Mouse (Mus musculus) embryonic facial prominence, embryonic 13.5 days (tissue): Measurements from ENCODE around the gene Lsm5. TPM values are rescaled to one million over a fixed set of nuclear protein-coding genes. Genes with fewer than 3 reads are reported as not detected.

Experiments
- ATAC-seq: fragments of 200-750 bp; cut with Nextera tagmentation; 2 replicates; pipeline ENCODE4 v1.8.0; 2017; ENCODE audit warnings: low read depth; ENCODE audit not compliant: insufficient number of reproducible peaks, insufficient read depth, low FRiP score, low TSS enrichment
- H3K27ac ChIP-seq: fragments of 300-500 bp; sonication (generic); 2 replicates; pipeline ENCODE4 v1.5.1; 2015; ENCODE audit warnings: moderate library complexity, mild to moderate bottlenecking, inconsistent platforms
- H3K27me3 ChIP-seq: fragments of 300-500 bp; sonication (generic); 2 replicates; pipeline ENCODE4 v1.6.1; 2015; ENCODE audit warnings: mild to moderate bottlenecking, inconsistent platforms
- H3K36me3 ChIP-seq: fragments of 300-500 bp; sonication (generic); 2 replicates; pipeline ENCODE4 v1.6.1; 2015; ENCODE audit warnings: mild to moderate bottlenecking, inconsistent platforms
- H3K4me1 ChIP-seq: fragments of 300-500 bp; sonication (generic); 2 replicates; pipeline ENCODE4 v1.6.1; 2015; ENCODE audit warnings: inconsistent platforms
- H3K4me2 ChIP-seq: fragments of 300-500 bp; sonication (generic); 2 replicates; pipeline ENCODE4 v1.6.1; 2015; ENCODE audit warnings: moderate library complexity, mild to moderate bottlenecking, inconsistent platforms
- H3K4me3 ChIP-seq: fragments of 300-500 bp; sonication (generic); 2 replicates; pipeline ENCODE4 v1.5.1; 2015; ENCODE audit warnings: mild to moderate bottlenecking, inconsistent platforms
- H3K9ac ChIP-seq: fragments of 300-500 bp; sonication (generic); 2 replicates; pipeline ENCODE4 v1.6.1; 2015; ENCODE audit warnings: mild to moderate bottlenecking, inconsistent platforms
- H3K9me3 ChIP-seq: fragments of 300-500 bp; sonication (generic); 2 replicates; pipeline ENCODE4 v1.6.1; 2016; ENCODE audit warnings: inconsistent platforms
- WGBS: fragments of 180-500 bp; shearing (Covaris S2); methylation state at CpG from one replicate; pipeline ENCODE4 v1.1.7; 2015; ENCODE audit warnings: mixed read lengths; 5-methylcytosine and 5-hydroxymethylcytosine counted together
- polyA plus RNA-seq: library from polyadenylated mRNA; unstranded; fragments of >200 nt; fragmentation: Nextera tagmentation; extraction: Ambion mirVana; gene quantifications from 2 replicates; pipeline ENCODE4 v1.2.1, GENCODE M21; 2015

Gene Lsm5
- polyA plus RNA-seq, 1 experiment from 2014 or later: 163 TPM

DNA sequence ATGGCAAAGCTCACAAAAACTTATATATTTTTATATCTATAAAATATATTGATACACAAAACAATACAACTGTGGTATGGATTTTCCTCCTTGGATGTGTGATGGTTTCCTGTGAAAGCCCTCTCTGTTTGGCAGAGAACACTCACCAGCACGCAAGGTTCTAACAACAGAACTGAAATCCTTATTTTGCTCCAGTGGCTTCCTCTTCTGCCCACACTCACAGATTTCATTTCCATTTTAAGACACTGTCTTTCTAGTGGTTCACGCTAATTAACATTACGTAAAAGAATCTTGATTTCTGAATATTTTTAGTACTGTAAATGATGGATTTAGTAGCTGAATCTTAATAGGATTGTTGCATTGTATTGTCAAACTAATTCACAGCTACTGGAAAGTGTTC, 16.3 kb downstream of the Lsm5 start:
- no peak overlapping the region for H3K4me2 ChIP-seq
- WGBS: 89% methylated on average over 3 of the region's 3 CpGs
- H3K36me3 ChIP-seq: no peaks in the 10 kb centered on the region
- H3K9ac ChIP-seq: no peak overlapping the region
- no peak overlapping the region for H3K4me3 ChIP-seq
- H3K4me1 ChIP-seq: peaks cover 9% of the 10 kb centered on the region; the same call in 1 of the 2 replicates
- H3K27ac ChIP-seq: no peak overlapping the region
- ATAC-seq: no peak
- H3K9me3 ChIP-seq: no peaks in the 10 kb centered on the region
- no peaks in the 10 kb centered on the region for H3K27me3 ChIP-seq

DNA sequence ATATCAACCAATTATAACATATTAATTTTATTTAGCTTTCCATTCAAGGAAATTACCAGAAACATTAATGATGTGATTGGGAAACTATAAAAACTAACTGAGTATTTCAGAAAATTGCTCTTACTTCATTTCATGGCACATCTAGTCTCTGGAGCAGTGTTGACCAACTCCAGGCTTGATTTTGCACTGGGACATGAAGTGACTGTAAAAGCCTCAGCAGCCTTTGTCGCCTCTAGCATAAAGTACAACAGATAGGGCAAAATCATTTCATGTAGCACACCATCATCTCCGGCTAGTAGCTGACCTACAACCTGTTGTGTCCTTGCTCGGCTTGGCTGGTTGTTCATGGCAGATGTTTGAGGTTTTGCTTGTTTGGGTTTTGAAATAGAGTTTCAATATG, 40.1 kb downstream of the Lsm5 start:
- H3K27me3 ChIP-seq: no peaks in the 10 kb centered on the region
- no peaks in the 10 kb centered on the region for H3K4me1 ChIP-seq
- no peaks in the 10 kb centered on the region for H3K36me3 ChIP-seq
- H3K4me2 ChIP-seq: no peak overlapping the region
- no peak overlapping the region for H3K27ac ChIP-seq
- 81% methylated on average over 3 of the region's 3 CpGs for WGBS
- ATAC-seq: no peak
- H3K4me3 ChIP-seq: no peak overlapping the region
- no peaks in the 10 kb centered on the region for H3K9me3 ChIP-seq
- H3K9ac ChIP-seq: no peak overlapping the region

DNA sequence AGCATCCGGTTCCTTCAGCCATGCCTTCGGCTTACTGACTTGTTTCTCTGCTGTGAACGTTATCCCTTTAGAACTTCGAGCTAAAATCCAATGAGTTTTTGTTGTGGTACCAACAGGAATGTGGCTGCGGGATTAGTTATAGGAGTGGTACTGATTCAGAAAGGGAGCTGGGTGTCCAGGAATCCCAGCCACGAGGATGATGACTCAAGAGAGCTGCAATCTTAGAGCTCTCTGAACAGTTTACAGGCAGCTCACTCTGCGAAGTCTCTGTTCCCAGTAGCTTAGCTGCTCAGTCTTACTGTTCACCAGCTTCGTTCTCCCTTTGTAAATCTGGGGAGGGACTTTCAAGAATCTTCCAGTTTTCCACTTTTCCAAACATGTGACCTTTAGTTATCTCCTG, 49.1 kb downstream of the Lsm5 start:
- H3K36me3 ChIP-seq: no peaks in the 10 kb centered on the region
- no peaks in the 10 kb centered on the region for H3K9me3 ChIP-seq
- ATAC-seq: no peak
- peaks cover 34% of the 10 kb centered on the region for H3K27me3 ChIP-seq
- H3K4me2 ChIP-seq: no peak overlapping the region
- no peak overlapping the region for H3K9ac ChIP-seq
- peaks cover 8% of the 10 kb centered on the region for H3K4me1 ChIP-seq
- 71% methylated on average over 8 of the region's 8 CpGs for WGBS
- no peak overlapping the region for H3K4me3 ChIP-seq
- no peak overlapping the region for H3K27ac ChIP-seq

DNA sequence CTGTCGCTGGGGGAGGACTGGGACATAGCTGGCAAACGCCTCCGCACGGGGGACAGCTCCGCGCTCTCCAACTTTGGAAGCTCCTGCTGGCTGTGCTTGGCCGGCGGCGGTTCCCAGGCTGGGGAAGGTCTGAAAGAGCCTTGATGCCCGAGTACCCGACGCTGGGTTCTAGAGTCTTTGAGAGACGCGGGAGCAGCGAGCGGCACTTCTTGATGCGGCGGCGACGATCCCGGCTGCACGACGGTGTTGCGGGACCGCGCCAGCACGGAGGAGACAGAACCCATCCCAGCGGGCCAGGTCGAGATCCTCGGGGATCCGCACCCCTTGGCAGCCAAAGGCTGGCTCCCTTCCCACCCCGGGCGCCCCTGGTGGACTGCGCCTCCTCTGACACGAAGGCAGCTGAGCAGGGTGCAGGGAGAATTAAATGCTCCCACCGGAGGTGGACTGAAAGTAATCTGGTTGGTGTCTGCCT, 52.4 kb downstream of the Lsm5 start:
- Histone ChIP-seq H3K27ac (no peak overlapping the region), H3K9me3 (no peaks in the 10 kb centered on the region), H3K9ac (peak overlapping the region; percentile 64), H3K4me3 (peak overlapping the region; percentile 47), H3K27me3 (peaks cover 34% of the 10 kb centered on the region), H3K4me2 (peak overlapping the region; percentile 83), H3K4me1 (peaks cover 8% of the 10 kb centered on the region), H3K36me3 (no peaks in the 10 kb centered on the region)
- under 1% methylated on average over 36 of the region's 36 CpGs for WGBS
- 0 out of 2 replicates have a peak, but pooled peaks have one; percentile 52 for ATAC-seq

Other genes starting within 250 kb of the Lsm5 start
- gene Pde1c, start 135.6 kb downstream of the Lsm5 start, polyA plus RNA-seq: 1.9 and 4.3 TPM in 2 replicates
- 11.4 and 13.2 TPM in 2 replicates for gene Avl9, start 10.2 kb upstream of the Lsm5 start, polyA plus RNA-seq
- 30.5 and 33.7 TPM in 2 replicates for gene Kbtbd2, start 93.1 kb upstream of the Lsm5 start, polyA plus RNA-seq
- 171 and 199 TPM in 2 replicates for gene Fkbp9, start 127.3 kb upstream of the Lsm5 start, polyA plus RNA-seq
- 66.0 and 67.4 TPM in 2 replicates for gene Nt5c3, start 219.2 kb upstream of the Lsm5 start, polyA plus RNA-seq
- gene Vmn1r4, start 219.3 kb upstream of the Lsm5 start, polyA plus RNA-seq: 0.22 and 0.72 TPM in 2 replicates